Mouse (Mus musculus): ENCODE data around the gene Zmiz1.

Gene Zmiz1

DNA sequence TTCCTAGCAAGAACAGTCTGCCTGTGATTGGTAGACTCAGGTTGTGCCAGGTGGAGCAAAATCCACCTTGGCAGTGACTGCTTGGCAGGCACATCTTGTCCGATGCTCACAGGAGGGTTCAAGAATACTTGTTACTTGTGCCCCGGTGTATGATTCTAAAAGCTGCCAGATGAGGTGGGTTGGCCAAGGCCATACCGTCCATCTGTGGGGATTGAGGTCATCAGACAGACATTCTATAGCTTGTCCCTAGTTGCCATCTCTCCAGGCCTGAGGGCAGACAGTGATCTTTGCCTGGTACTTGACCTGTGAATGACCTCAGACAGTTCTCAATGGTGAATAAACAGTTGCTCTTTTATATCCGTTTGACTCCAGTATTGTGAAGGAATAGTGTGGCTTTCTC, 161.8 kb downstream of the Zmiz1 start:
- DNase-seq = peak; percentile 71

DNA sequence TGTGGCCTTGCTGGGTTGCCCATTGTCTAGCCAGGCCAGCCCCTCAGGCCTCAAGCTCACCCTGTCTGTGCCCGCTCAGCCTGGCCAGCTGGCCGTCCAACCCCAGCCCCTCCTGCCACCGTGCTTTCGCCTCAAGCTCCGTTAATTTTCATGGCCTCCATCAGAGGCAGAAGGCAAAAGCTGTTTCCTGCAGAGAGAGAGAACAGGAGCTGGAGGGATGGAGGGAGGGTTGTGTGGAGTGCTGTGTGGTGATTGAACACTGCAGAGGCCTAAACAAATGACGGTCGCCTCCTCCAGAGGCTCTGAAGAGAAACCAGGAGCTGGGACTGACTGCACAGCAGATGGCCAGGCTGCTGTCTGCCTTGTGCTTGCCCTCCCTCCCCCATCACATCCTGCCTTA, 164.7 kb downstream of the Zmiz1 start:
- peak; percentile 74 for DNase-seq

DNA sequence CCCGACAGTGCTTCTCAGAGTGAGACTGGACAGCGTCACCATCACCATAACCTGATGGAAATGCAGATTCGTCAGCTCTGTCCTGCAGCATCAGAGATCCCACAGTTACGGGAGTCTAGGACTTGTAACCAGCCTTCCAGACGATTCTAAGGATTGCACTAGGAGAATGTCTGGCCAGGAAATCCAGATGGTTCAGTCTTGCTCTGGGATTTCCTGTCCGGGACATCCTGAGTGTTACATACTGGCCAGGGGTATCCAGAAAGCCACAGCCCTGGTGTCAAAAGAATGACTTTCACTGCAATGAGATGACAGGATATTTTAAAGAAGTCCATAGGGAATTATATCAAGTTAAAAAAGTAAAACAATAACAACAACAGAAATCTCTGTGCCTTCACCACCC, 165.7 kb downstream of the Zmiz1 start:
- DNase-seq = no peak

DNA sequence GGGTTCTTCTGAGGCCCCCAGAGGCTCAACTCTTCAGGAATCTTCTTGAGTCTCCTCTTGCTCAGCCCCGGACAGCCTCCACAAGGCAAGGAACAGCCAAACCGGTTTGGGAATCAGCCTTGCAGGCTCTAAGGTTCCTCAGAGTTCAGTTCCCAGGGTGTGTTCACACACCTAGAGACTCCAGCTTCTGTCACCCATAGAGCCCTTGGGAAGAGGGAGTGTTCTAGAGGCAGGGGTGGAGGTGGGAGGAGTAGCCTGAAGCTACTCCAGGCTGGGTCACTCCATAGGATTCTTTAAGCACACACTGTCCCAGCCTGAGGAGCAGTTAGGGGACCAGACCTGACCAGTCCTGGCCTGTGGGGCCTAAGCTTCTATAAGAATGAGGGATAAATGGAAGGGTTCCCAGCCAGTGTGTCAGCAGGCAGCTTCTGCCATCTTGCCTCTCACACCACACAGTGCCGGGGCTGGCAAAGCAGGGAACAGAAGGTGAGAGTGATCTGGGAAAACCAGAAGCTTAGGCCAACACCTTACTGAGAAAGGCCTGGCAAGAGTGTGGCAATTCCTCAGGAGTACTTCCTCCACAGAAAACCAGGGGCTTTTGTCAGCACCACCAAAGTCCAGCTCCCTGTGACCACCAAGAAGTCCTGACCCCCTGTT, 168.7 kb downstream of the Zmiz1 start:
- peak; percentile 84 for DNase-seq

DNA sequence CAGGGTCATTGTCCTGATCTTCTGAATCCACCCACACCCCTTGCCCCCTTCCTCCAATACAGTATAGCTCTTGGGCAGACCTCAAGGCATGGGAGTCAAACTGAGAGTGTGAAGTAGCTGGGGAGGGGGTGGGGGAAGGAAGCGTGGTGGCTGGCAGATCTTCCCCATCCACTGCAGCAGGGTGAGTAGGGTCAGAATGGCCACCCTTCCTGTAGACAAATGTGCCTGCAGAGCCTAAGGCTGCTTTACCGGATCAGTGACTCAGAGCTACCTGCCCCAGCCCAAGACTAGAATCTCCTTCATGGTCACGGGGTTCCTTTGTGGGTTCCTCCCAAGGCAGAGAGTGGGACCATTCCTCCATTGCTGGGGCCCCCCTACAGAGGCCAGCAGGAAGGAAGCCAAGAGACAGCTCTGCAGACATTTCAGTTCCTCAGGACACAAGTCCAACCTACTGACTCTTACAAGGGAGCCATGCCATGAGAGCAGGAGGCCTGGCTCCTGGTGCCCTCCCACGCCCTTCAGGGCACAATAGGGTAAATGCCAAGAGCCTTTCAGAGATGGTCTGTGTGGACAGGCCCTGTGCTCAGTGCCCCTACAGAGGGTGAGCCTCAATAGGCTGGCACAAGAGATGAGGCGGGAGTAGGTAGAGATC, 169.6 kb downstream of the Zmiz1 start:
- DNase-seq = peak; percentile 65

DNA sequence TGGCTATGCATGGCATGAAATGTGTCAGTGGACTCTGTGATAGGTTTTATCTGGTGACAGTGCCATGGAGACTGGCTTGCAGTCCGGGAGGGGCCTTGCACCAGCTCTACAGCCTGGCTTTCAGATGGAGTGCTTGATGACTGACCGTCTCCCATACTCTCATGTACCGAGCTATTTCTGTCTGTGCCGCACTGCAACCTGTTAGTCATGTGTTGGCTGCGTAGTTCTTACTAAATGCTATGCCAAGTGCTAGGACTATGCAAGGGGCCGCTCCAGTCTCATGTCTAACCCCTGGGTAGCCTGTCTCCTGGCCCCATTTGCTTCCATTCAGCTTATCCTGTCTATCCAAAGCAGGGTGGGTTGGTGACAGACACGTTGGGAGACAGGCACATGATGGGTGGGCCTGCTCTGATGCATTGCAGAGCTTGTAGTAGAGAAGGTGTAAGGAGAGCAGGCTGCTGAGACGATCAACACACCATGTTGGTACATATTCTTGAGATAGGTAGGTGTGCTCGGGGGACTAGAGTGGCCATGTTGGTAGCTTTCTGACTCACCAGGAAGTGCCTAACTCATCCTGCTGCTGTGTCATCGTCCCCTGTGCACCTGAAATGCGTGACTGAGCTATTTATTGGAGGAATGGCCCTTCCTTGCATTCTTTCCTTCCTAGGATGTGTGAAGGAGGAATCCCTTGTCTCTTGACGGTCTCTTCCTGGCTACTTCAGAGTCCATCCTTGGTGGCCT, 171.1 kb downstream of the Zmiz1 start:
- peak; percentile 54 for DNase-seq

DNA sequence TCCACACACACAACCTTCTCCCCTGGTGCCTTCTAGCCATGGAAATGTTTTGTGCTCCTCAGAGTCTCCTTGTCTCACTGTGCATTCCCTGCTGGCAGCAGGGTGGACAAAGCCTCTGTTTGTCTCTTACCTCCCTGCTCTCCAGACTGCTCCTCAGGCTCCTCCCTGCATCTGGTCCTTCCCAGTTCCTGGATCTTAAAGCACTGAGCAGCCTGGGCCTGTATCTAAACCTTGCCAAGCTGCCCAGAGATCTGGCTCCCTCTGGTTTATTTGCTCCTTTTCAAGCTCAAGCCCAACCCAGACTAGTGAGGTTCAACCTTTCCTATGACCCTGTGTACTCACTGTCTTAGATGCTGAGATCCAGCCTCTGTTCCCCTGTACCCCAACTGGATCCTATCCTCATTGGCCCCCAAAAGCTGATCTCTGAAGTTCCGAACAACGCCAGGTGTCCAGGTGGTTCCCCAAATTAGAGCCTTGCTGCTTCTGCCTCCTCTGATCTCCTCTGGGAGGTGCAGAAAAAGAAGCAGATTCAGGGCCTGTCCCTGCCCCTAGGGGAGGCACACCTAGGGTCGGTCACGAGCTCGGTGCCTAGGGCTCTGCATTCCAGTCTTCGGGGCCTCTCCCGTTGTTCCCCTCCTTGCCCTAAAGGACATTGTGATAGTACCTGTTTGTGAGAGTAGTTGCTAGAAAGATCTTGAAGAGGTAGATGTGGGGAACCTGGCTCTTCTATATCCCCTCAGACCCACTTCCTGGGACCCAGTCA, 171.8 kb downstream of the Zmiz1 start:
- DNase-seq = peak; percentile 67

DNA sequence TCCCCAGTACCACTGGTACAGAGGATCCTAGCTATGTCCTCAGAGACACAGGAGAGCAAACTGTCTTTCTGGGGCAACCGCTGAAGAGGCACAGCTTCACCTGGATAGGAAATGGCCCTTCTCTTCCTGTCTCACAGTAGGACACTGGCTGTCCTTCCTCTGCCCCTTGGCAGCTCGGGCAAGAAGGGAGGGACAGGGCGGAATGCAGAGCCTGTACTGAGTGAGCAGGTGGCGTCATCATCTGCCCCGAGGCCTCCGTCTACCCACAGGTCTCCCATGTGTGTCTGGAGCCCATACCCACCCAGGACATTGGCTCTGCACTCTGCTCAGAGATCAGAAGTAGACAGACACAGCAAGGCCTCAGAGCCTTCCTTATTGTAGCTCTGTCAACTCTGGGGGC, 172.5 kb downstream of the Zmiz1 start:
- DNase-seq = peak; percentile 74

DNA sequence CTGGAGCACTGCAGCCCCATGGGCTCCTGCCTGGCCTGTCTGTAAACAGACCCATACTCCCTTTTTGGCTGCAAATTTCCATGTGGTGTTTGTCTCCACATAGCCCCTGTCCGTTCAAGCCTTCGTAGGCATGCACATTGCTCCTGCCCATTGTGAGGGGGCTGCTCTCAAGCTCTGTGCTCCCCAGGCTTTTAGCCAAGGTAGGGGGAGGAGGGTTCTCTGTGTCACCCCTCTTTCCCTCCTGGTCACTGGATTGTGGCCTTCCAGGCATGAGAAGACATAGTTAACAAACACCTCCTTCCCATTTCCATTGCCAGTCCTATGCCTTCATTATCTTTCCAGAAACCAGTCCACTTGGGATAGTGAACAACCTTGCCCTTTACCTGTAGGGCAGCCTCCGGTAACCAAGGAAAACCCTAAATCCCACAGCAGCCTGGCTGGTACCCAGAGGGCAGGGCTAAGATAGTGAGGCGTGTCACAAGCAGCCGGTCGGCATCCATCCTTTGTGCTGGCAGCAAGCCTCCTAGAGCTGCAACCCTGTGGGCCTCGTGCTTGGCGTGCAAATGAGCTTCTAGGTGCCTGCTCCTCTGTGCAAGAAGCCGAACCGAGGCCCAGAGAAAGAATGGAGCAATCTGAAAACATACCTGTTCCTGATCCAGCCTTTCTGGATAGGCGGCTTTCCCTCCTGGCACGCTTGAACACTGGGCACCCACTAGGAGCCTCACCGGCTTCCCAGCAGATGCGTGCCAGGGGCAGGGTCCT, 174.7 kb downstream of the Zmiz1 start:
- peak; percentile 75 for DNase-seq

DNA sequence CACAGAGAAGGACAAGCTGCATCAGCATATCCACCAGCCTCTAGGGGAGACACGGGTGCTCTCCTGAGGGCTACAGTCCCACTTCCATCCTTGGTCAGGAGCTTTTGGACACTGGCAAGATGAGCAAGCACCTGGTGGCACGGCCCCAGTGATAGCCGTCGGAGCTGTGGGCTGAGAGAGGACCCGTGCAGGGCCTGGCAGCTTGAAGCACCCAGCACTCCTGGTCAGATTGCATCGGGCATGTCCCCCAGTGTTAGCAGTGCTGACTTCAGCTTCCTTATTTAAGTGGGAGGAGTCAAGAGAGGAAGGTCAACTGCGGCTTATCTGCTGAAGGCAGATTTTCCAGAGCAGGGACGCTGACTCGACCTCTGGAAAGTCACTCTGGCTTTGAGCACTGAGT, 175.3 kb downstream of the Zmiz1 start:
- peak; percentile 52 for DNase-seq

DNA sequence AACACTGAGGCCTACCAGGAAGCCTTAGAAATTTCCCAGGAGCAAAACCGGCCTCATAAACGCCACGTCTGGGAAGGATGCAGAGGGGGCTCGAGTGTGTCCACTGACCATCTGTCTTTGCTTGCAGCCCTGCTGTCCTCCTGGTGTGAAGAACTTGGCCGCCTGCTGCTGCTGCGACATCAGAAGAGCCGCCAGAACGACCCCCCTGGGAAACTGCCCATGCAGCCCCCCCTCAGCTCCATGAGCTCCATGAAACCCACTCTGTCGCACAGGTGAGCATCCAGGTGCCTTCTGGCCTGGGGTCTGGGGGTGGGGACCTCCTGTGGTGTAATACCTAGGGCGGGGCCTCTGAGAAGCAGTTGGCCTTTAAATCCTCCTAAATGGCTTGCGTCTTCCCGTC, 176.8 kb downstream of the Zmiz1 start:
- peak; percentile 55 for DNase-seq

DNA sequence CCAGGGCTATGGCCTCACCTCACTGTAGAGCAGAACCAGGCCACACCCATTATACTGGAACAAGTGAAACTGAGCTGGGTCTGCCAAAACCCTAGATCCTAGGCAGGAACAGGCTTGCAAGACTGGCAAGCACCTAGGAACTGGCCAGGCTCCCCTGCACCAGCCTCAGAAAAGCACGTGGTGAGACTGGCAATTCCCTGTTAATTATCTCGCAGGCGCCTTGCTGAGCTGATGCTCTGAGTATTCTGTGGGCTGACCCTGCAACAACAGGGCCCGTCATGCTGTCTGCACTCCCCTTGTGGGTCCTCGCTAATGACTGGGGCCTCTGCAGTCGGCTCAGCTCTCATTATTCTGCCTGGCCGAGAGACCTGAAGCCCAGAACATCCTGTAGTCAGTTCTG, 177.3 kb downstream of the Zmiz1 start:
- DNase-seq = peak; percentile 86

DNA sequence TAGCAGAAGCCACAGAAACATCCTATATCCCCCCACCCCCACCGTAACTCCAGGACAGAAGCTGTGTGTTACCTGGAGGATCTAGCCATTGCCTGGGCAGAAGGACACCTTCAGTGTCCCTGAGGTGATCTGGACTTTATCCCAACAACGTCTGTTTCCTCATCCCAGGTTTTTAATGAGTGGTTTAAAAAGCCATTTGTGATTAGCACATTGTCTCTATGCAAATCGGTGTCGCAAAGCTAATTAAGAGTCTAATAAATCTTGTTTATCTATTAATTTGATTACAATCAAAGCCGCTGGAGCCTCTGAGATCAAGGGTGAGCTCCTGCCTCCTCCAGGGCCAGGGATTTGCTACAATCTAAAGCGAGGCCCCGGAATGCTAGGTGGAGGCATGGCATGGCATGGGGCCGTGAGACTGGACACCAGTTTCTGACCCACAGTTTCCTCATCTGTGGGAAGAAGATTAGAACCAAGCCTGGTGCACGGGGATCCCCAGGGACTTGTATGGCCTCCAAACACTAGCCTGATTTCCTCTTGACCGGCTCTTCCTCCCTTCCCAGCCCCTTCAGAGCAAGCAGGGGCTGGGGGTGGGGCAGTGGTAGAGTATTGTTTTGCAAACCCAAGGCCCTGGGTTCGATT, 180.3 kb downstream of the Zmiz1 start:
- peak; percentile 36 for DNase-seq

DNA sequence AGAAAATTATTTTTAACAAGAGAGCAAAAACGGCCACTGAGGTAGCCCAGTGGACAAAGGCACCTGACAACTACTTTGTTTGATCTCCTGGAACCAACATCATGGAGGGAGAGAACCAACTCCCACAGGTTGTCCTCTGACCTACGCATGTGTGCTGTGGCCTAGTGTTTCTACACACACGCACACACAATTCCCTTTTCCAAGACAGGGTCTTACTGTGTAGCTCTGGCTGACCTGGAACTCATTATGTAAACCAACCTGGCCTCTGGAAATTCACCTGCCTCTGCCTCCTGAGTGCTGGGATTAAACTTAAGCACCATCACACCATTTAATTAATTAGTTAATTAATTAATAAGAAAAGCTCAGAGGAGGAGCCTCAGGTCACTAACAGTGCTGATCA, 181.0 kb downstream of the Zmiz1 start:
- peak; percentile 26 for DNase-seq

DNA sequence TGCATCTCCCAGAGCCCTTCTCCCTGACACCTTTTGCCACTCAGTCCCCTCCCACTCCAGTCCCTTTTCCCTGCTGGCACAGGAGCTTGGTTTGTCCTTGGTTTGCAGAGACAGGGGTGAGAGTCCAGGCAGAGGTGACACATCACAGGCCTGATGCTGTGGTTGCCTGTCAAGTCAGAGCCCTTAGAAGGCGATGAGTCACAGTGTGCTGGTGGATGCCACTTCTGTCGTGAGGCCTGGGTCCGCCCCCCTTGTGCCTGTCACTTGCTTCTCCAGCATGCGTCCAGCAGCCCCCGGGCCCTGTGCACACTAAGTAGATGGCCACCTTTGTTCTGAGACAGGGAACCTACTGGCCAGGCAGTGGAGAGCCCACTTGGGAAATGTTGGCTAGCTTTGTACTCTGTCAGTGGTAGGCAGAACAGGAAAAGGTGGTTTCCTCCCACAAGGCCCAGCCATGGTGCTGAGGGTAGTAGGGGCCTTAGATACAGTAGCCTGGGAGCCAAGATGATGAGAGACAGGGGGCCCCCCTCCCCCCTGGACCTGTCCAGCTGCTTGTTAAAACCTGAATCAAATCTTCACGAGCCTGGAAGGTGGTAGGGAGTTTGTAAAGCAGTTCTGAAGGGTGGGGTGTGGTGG, 181.6 kb downstream of the Zmiz1 start:
- peak; percentile 32 for DNase-seq

DNA sequence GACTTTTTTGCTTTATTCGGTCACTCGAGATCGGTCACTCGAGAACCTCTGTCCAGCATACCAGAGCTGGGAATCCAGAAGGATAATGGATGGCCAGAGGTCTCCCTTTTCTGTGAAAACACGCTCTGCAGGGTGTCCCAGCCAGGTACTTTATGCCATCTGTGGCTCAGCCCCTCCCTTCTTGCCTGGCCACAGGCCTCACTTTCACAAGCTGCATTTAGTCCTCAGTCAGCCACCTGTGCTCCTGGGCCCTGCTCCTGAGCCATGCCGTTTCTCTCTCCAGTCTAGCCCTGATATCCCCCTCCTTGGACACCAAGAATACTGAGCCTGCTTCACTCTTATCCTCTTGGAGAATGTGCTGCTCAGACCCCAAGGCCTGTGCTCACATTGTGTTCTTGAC, 182.1 kb downstream of the Zmiz1 start:
- peak; percentile 64 for DNase-seq

DNA sequence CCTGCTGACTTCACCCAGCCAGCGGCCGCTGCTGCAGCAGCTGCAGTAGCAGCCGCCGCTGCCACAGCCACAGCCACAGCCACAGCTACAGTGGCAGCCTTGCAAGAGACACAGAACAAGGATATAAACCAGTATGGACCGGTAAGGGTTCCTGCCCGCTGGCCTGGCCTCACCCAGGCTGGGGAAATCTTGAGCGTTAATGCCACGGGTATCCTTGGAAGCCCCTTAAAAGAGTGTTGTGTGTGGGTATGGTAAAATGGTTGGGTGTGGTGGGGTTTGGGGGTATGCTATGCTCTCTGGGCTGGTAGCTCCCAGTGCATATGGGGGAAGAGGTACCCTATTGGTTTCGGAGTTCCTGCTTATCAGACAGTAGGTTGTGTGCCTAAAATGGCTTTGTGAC, 186.7 kb downstream of the Zmiz1 start:
- no peak for DNase-seq

DNA sequence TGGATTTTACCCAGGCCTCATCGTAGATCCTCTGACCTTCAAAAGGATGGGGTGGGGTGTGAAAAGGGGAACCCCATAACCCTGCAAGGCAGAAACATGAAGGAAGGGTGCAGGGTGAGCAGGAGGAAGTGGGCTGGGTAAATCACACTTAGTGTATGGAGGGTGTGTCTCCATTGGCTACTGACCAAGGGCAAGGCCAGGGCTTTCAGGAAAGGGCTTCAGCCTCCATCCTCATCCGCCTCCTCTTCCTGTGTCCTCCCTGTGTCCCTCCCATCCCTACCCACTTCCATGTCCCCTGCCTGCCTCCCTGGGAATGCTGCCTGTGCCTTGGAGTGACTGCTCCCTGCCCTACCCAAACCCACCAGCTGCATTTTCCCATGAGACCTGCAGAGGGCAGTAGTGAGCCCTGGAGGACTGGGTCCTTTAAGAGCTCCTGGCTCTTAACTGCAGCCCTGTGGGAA, 187.2 kb downstream of the Zmiz1 start:
- DNase-seq = peak; percentile 81

DNA sequence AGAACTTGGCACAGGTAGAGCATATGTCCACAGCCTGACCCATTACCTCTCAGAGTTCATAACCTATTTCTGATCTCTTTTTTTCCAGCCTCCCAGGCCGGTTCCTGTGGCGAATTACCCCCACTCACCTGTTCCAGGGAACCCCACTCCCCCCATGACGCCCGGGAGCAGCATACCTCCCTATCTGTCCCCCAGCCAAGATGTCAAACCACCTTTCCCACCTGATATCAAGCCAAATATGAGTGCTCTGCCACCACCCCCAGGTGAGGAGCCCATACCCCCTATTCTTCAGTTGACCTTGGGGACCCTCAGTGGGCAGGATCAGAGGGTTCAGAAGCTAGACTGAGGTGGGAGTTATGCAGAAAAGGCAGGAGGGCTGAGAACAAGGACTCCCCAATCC, 192.1 kb downstream of the Zmiz1 start:
- no peak for DNase-seq

DNA sequence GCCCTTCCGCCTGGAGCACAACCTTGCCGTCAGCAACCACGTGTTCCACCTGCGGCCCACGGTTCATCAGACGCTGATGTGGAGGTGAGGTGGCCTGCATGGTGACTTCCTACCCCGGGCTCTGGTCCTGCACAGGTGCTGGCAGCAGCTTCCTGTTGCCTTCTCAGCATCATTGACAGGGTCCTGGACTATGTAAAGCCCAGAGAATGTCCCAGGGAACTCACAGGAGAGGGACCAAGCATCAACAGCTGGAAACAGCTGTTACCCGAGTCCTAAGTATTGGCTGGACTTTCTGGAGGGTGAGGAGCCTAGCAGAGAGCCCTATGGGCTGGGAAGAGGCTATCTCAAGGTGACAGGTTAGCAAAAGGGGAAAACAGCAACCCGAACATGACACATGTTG, 192.9 kb downstream of the Zmiz1 start:
- no peak for DNase-seq

DNA sequence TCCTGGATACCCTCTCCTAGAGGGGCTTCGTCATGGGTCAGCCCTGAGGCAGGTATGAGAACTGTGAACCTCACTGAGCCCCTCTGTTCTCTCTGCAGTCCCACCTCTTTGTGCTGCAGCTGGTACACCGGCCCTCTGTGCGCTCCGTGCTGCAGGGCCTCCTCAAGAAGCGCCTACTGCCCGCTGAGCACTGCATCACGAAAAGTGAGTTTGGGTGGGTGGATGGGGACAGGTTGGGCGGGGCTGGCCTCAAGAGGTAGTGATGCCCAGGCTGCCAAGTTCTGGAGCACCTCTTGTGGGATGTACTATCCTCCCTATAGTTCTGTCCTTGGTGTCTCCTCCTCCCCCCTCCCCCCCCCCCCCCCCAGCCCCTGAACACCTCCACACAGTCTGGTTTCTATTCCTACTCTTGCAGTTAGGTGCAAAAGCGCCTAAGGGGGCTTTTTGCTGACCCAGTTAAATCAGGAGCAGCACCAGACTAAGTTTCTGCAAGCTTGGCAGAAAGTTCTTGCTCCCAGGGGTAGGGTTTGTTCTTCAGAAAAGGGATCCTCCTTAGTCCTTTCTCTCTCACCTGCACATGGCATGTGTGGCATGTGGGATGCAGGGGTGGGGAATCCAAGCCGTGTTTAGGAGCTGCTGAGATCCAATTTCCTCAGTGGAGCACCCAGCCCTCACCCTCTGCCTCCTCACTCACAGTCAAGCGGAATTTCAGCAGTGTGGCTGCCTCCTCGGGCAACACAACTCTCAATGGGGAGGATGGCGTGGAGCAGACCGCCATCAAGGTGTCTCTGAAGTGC, 195.6 kb downstream of the Zmiz1 start:
- no peak for DNase-seq
